Mouse (Mus musculus) testis, adult 2 months (tissue): ENCODE results near the gene Dek. TPM values are rescaled to one million over a fixed set of nuclear protein-coding genes. Genes with fewer than 3 reads are reported as not detected.

Experiments used
- H3K27ac ChIP-seq: fragments of 200-500 bp; 2 replicates; pipeline ENCODE4 v1.5.1; 2012; ENCODE audit warnings: low read depth, low read length; ENCODE audit not compliant: control insufficient read depth, insufficient read depth
- H3K27me3 ChIP-seq: fragments of 200-500 bp; 2 replicates; pipeline ENCODE4 v1.6.1; 2012; ENCODE audit warnings: mild to moderate bottlenecking, low read length, moderate library complexity; ENCODE audit not compliant: control insufficient read depth, insufficient read depth
- H3K36me3 ChIP-seq: fragments of 200-500 bp; 2 replicates; pipeline ENCODE4 v1.6.1; 2012; ENCODE audit warnings: mild to moderate bottlenecking, low read length; ENCODE audit not compliant: control insufficient read depth, insufficient read depth
- H3K4me1 ChIP-seq: fragments of 200-500 bp; 2 replicates; pipeline ENCODE4 v1.6.1; 2012; ENCODE audit warnings: low read length; ENCODE audit not compliant: control insufficient read depth, insufficient read depth
- H3K4me3 ChIP-seq: fragments of 200-500 bp; 2 replicates; pipeline ENCODE4 v1.5.1; 2012; ENCODE audit warnings: low read depth, mild to moderate bottlenecking, low read length, moderate library complexity, mixed read lengths; ENCODE audit not compliant: control insufficient read depth
- CTCF ChIP-seq: fragments of 200-500 bp; IDR thresholded peaks from 2 replicates; pipeline ENCODE4 v1.5.1; 2012; ENCODE audit warnings: low read depth, mild to moderate bottlenecking, inconsistent platforms, low read length, moderate library complexity; ENCODE audit not compliant: control insufficient read depth, insufficient read depth, insufficient replicate concordance
- POLR2A ChIP-seq: fragments of 200-500 bp; IDR thresholded peaks from 2 replicates; pipeline ENCODE4 v1.6.1; 2012; ENCODE audit warnings: low read depth, mild to moderate bottlenecking, inconsistent platforms, low read length, moderate library complexity; ENCODE audit not compliant: control insufficient read depth
- polyA plus RNA-seq: library from polyadenylated mRNA; depleted of rRNA; stranded (reverse); fragments of >200 nt; gene quantifications from 2 replicates; pipeline ENCODE4 v1.2.3, GENCODE M21; 2012

The Dek gene
- polyA plus RNA-seq, 1 experiment = 6.5 TPM

DNA sequence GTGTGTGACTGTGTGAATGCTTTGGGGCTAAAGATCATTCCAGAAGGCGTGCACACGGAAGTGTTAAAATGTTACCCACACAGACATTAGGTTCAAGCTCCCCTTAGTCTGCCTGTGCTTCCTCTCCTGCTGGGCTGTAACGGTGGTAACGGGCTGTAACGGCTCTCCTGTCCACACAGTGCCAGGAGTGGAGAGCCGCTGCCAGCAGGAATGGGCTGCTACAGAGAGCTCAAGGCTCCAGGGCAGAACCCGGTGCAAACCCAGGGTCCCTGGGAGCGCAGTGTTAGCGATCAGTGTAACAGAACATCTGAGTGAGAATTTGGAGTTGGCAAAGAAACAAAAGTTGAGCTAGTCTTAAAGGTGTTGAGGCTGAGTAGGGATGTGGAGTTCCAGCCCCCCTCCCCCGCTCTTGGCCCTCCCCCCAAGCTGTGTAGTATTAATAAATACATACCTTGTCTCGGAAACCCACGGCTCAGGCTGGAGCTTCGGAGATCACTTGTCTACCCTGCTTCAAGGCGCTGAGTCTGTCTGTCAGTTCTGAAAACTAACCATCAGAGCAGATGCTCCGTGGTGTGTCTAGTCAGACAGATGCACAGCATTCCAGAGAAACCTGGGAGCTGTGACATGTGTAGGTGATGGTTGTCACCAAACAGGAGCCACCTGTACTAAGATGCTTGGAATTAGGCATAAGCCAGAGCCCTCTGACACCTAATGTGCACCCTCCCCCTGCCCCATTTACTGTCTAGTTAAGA, 35.5 kb downstream of the Dek start:
- Histone ChIP-seq H3K4me3 (no peak overlapping the region), H3K27me3 (no peaks in the 10 kb centered on the region), H3K27ac (no peak overlapping the region), H3K36me3 (no peaks in the 10 kb centered on the region), H3K4me1 (no peaks in the 10 kb centered on the region)
- TF ChIP-seq CTCF (no peak), POLR2A (no peak)

DNA sequence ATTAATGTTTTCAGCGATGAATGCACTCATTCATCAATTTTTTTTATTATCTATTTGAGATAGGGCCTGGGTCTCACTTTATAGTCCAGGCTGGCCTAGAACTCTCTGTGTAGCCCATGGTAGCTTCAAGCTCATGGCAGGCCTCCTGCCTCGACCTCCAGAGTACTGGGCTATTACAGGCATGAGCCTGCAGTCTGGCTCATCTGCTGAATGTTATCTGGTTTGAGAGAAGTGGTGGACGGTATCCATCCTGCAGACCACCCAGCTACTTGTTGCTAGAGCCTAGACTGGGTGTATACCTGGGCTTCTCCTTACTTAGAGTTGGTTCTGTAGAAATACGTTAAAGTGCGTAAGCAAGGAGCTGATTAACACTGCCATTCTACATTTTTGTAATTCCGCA, 39.0 kb downstream of the Dek start:
- H3K4me1 ChIP-seq = no peaks in the 10 kb centered on the region
- H3K4me3 ChIP-seq = no peak overlapping the region
- no peaks in the 10 kb centered on the region for H3K27me3 ChIP-seq
- no peaks in the 10 kb centered on the region for H3K36me3 ChIP-seq
- H3K27ac ChIP-seq = no peak overlapping the region
- TF ChIP-seq CTCF (no peak), POLR2A (no peak)

DNA sequence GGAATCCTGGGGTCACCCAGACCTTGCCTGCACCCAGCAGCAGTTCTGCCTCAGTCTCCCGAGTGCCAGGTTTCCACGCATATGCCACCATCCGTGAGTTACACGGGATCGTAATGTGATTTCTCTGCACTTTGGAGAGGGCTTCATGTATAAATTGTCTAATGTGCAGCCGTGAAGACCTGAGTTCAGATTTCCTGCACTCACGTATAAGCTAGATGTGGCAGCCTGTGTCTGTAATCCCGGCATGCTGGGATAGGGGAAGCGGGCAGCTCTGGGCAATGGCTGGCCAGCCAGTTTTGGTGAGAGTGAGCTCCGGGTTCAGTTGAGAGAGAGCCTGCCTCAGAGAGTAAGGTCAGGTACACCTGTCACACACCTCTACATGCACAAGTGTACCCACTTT, 39.5 kb downstream of the Dek start:
- TF ChIP-seq POLR2A = no peak

DNA sequence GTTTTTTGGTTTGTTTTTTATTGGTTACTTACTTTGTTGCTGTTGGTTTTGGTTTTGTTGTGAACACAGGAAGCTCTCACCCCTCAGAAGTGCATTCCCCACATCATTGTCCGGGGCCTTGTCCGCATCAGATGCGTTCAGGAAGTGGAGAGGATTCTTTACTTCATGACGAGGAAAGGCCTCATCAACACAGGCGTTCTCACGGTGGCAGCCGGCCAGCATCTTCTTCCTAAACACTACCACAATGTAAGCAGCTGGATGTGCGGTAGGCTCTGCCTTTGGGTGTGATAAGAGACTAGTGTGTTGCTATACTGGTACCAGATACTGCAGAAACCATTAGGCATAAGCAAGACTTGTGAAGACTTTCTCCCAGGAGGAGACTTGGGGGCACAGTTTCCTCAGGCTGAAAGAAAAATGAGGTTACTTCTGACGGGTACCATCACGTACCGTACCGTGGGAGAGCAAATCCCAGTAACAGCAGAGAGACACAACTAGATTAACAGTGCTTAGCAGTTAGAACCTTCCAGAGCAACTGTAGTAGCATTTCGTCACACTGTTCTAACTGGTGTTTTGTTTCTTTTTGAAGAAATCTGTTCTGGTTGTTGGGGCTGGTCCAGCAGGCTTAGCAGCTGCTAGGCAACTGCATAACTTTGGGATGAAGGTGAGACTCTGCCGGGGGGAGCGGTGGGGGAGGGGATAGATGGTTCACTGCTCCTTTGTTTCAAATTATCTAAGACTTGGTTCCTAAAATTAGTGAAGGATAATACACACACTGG, 41.8 kb downstream of the Dek start:
- Histone ChIP-seq H3K4me1 (no peaks in the 10 kb centered on the region), H3K27ac (no peak overlapping the region), H3K36me3 (no peaks in the 10 kb centered on the region), H3K27me3 (no peaks in the 10 kb centered on the region), H3K4me3 (no peak overlapping the region)
- TF ChIP-seq CTCF (no peak), POLR2A (no peak)

More for the DNA sequence above, 39.5 kb downstream of the Dek start:
- Histone ChIP-seq H3K27me3 (no peaks in the 10 kb centered on the region), H3K4me1 (no peaks in the 10 kb centered on the region), H3K4me3 (no peak overlapping the region), H3K36me3 (no peaks in the 10 kb centered on the region), H3K27ac (no peak overlapping the region)

DNA sequence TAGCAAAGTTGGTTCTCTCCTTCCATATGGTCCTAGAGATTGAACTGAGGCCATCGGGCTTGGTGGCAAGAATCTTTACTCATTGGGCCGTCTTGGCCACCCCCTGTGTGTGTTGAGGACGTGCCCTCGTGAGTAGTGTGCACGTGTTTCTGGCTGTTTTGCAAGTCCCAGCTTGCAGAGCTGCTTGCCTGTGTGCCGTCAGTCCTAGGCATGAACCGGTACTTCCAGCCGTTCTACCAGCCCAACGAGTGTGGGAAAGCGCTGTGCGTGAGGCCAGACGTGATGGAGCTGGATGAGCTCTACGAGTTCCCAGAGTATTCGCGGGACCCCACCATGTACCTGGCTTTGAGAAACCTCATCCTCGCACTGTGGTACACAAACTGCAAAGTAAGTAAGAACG, 43.2 kb downstream of the Dek start:
- Histone ChIP-seq H3K4me3 (peak overlapping the region; percentile 81), H3K27me3 (no peaks in the 10 kb centered on the region), H3K4me1 (no peaks in the 10 kb centered on the region), H3K36me3 (no peaks in the 10 kb centered on the region), H3K27ac (no peak overlapping the region)
- TF ChIP-seq CTCF = no peak
- TF ChIP-seq POLR2A = no peak

DNA sequence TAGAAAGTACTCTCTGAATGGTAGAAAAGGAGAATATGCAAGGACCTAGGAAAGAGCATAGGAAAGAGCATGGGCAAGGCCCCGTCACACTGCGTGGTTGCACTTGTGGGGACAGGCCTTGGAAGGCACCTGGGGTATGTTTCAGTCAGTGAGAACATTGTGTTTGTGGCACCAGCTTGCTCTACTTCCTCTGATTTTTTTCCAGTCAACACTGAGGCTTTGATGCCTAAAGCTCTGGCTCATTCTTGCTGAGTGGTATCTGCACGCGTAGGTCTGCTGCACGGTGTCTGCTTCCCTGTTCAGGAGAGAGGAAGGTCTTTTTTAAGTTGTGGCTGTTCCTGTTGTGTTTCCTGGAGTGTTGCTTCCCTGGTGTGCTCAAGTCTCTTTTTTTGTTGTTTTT, 49.2 kb downstream of the Dek start:
- Histone ChIP-seq H3K4me1 (no peaks in the 10 kb centered on the region), H3K27me3 (no peaks in the 10 kb centered on the region), H3K36me3 (no peaks in the 10 kb centered on the region), H3K27ac (no peak overlapping the region), H3K4me3 (no peak overlapping the region)
- TF ChIP-seq POLR2A (no peak), CTCF (no peak)

DNA sequence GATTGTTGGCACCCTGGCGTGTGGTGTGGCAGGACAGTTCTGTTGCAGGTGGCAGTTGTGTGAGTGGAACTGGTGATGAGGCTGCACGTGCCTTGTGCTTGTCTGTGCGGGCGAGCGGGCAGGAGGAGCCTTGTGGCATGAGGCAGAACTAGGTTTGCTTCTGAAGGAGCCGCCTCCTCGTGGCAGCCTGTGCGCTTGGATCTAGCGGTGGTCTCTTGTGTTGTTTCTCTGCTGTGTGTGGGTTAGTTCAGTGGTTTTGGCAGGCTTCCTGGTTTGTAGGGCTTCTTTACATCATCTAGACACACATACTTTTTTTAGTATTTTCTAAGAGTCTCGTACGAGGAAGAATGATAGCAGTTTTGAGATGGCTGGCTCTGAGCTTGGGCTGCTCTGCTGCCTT, 49.9 kb downstream of the Dek start:
- Histone ChIP-seq H3K27me3 (no peaks in the 10 kb centered on the region), H3K4me1 (no peaks in the 10 kb centered on the region), H3K4me3 (no peak overlapping the region), H3K36me3 (no peaks in the 10 kb centered on the region), H3K27ac (no peak overlapping the region)
- TF ChIP-seq CTCF = no peak
- TF ChIP-seq POLR2A = no peak
